Mouse (Mus musculus): ENCODE measurements around the gene Zfp36l1. TPM values are rescaled to one million over a fixed set of nuclear protein-coding genes. Genes with fewer than 3 reads are reported as not detected.
A peak's percentile ranks its signal among the peaks of the same experiment; 100 is the strongest.
"Not testable (repeated sequence)": the region's sequence is repeated elsewhere in the genome, so short reads cannot be mapped to it uniquely, and the experiment has no call there.

Gene Zfp36l1
- total RNA-seq, 2 experiments from 2014 or later = 94.2 to 109 TPM

DNA sequence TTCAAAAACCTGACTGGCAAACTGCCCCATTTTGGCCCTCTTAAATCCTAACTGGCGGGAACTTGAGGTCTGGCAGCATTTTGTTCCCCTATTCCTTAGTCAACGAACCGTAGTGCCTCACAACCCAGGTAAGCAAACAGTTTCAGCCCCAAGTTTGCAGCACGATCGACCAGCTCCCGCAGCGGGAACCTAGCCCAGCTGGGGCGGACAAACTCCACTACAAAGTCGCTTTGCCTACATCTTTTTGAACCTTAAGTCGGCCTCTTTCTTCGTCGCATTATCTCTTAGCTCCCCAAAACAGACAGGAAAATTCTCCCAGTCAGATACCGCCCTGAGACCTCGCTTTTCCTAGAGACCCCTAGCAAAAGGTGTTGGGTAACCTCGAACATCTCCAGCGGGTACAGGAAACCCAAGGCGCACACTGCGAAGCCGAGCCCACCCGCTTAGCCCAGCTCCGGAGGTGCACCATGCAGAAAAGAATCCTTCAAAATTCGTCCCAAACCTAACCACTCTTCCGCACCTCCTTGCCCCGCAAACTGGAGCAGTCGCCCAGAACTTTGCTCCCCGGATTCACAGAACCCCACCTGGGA, 647 bp downstream of the Zfp36l1 start:
- peak; percentile 46 to 67 for DNase-seq
- intact Hi-C loops (cut with DNase I) = loop anchor here (1.0 to 5.0 kb wide), 5 partner anchors 51 to 499 kb away; no protein-coding TSS in a partner anchor

DNA sequence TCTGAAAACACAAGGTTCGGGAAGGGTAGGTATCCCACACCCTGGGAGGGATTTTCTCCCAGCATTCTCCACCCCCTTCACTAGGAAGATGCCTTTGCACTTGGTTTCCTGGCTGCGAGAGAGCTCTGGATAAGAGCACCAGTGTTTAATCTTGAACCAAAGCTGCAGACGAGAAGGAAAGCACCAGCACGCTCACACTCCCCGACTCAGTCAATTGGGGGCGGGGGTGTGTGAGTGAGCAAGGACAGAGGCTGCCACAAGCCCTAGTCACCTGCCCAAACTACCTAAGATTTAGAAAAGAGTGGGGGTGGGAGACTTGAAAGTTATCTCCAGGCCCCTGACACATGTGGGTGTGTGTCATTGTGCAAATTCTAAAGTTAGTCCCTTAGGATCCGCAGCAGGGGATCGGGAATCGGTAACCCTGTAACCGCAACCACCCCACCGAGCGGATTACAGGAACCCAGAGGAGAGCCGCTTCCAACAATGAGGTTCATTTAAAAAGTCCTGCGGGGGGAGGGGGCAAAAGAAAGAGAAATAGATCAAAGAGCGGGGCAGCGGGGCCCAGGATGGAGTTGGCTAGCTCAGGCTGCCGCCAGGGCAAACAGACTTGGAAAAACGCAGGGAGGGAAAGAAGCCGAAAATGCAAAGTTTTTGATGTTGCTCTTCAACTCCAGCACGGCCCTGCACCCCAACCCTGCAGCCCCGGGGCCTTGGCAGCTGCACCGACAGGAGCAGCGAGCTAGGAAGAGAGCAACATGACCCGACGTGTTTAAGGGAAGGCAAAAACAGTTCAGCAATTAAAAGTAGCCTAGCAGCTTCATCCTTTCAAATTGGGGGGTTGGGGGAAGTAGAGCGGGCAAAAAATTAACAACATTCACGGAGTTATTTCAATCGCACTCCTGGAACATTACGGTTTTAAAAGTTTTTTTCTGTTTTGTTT, 1.4 kb downstream of the Zfp36l1 start:
- DNase-seq = peak; percentile 49 to 64
- intact Hi-C loops (cut with DNase I) = loop anchor here (1.0 to 5.0 kb wide), 6 partner anchors 50 to 499 kb away; no protein-coding TSS in a partner anchor

DNA sequence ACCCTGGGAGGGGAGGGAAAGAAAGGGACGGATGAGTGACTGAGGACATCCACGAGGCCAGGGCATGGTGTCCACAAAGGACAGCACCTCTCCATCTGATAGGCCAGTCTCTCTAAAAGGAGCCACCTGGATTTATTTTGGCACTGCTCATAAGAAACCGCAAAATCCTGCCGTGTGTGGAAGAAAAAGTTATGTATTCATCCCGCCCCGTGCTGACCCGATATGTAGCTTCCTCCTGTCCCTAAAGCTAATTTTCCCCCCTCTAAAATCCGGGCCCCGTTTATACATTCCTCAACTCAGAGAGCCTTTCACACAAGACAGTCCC, 2.3 kb downstream of the Zfp36l1 start:
- intact Hi-C loops (cut with DNase I) = loop anchor here (1.0 to 5.0 kb wide), 5 partner anchors 98 to 358 kb away; no protein-coding TSS in a partner anchor
- DNase-seq = no peak

DNA sequence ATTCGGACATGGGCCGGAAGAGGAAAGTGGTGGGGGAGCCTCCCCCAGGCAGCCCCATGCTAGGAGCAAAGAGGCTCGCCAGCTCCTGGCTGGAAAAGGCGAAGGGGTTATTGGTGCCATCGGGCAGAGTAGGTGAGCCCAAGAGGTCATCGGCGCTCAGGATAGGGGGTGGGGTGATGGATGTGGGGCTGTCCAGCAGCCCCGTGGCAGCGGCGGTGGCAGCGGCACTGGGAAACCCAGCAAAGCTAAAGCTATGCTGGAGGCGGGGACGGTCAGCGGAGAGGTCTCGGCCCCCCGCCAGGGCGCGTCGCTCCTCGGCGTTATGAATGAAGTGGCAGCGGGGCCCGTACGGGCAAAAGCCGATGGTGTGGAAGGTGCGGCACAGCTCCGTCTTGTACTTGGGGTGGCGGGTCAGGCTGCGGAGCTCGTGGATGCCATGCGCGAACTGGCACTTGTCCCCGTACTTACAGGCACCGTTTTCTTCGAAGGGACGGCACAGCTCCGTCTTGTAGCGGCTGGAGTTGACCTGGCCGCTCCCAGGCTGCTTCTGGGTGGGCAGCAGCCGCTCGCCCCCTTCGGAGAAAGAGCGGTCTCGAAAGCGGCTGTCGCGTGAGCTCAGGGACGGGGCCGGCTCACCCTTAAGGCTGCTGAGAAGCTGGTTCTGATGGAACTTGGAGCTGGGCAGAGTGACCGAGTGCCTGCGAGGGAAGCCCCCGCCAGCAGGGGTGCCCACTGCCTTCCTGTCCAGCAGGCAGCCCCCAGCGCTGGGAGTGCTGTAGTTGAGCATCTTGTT, 2.9 kb downstream of the Zfp36l1 start:
- intact Hi-C loops (cut with DNase I) = loop anchor here (1.0 to 5.0 kb wide), 5 partner anchors 98 to 358 kb away; no protein-coding TSS in a partner anchor
- DNase-seq = peak; percentile 61 to 76

DNA sequence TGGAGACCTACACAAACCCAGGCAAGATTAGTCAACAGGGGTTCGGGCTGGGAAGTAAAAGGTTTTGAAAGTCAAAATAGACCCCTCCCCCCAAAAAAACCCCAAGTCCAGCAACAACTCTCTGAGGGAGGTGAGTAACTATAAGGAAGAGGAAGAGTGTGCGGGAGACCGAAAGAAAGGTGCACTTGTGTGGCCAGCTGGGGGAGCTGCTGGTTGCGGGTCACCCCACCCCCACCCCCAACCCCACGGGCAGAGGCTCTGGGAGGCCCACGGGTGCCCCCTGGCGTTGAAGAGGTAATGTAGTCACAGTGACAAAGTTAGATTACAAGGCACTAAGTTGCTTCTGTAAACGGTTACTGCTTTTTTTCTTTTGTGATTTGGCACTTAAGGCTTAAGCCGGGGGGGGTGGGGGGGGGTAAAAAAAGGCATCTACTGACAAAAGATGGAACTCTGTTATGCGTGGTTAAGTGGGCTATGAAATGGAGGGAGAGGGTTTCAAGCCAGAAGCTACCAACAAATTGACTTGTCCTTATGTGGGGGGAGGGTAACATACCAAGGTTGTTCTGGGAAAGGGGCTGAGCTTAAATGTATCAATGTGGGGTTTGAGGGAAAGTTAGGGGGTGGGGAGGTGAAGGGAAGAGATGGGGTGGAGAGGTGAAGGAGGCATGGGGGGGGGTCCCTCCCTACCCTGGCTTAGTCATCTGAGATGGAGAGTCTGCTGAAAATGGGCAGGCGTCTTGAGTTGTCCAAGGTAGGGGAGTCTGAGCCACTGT, 3.7 kb downstream of the Zfp36l1 start:
- intact Hi-C loops (cut with DNase I) = not testable (repeated sequence)
- DNase-seq = peak; percentile 86 to 88

DNA sequence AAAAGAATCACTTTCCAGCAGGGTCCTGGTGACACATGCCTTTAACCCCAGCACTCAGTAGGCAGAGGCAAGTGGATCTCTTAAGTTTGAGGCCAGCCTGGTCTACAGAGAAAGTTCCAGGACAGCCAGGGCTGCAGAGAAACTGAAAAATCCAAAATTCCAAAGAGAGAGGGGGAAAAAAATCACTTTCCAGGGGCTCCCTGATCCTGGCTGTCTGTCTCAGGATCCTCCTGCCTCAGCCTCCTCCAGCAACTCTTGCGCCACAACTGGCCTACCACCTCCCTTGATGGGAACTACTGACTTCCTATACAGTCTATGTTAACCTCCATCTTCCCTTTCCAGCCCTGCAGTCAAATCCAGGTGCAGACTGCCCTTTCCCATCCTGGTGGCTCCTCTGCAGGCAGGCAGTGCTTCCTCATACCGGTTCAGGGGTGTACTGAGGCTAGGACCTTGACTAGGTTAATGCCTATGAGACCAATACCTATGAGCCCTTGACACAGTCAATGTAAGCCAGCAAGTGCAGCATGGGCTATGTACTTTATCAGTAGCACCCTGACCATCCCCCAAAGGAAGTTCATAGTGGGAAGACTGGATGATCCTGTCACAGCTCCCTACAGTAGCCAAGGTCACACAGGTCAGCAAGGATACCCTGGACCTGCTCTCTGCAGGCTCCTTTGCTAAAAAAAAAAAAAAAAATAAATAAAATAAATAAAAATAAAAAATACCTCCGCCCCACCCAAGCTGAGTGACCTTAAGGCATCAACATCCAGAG, 5.7 kb downstream of the Zfp36l1 start:
- DNase-seq = no peak
- intact Hi-C loops (cut with DNase I) = no loop called here

DNA sequence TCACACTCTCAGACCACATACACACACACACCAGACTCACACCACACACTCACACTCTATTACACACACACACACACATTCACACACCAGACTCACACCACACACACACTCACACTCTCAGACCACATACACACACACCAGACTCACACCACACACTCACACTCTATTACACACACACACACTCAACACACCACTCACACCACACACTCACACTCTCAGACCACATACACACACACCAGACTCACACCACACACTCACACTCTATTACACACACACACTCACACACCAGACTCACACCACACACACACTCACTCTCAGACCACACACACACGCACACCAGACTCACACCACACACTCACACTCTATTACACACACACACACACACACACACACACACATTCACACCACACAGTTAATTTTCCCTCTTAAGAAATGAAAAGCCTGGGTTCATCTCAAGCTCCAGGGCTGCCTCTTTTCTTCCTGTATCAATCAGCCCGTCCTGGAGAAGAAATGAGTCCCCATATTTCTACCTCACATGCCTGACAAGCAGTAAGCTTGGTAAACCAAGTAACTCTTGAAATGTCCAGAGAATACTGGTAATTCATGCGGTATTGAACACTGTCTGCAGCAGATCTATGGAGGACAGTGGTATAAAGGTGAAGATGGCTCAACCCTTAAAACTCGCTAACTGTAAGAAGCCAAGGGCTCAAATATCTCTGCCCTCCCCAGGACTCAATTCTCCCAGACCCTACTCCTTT, 6.5 kb downstream of the Zfp36l1 start:
- intact Hi-C loops (cut with DNase I) = no loop called here

DNA sequence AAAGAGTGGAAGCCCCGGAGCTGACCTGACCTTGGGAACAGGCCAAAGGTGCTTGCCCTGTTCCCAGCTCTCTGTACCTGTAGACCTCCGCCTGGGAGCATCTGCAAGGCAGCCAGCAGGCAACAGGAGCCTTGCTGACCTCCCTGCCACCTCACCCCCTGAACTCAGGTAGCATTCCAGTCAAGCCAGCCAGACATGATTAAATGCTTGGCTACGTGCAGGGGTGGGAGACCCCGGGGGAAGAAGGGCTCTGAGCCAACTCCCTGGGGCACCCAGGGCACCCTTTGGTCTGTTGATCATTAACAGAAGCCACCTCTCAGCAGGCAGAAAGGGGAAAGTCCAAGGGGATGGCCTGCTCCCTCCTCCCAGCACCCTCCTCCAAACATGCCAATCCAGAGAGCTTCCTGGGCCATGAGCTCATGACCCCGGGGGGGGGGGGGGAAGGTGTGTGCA, 9.3 kb downstream of the Zfp36l1 start:
- intact Hi-C loops (cut with DNase I) = no loop called here
- DNase-seq = no peak

More for the DNA sequence above, 6.5 kb downstream of the Zfp36l1 start:
- no peak for DNase-seq

DNA sequence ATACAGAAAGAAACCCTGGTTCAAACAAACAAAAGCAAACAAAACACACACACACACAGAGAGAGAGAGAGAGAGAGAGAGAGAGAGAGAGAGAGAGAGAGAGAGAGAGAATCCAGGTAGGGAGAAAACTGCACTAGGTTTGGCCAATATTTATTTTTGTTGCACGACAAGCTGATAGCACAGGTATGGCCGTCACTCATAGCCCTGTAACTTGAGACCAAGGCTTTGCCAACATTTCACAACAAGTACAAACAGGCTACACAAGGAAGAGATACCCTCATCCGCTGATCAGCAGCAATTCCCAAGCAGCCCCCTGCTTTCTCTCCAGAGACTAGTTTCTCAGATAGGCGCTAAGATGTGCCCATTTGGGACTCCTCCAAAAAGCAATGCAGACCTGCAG, 9.7 kb downstream of the Zfp36l1 start:
- DNase-seq = no peak
- intact Hi-C loops (cut with DNase I) = no loop called here

DNA sequence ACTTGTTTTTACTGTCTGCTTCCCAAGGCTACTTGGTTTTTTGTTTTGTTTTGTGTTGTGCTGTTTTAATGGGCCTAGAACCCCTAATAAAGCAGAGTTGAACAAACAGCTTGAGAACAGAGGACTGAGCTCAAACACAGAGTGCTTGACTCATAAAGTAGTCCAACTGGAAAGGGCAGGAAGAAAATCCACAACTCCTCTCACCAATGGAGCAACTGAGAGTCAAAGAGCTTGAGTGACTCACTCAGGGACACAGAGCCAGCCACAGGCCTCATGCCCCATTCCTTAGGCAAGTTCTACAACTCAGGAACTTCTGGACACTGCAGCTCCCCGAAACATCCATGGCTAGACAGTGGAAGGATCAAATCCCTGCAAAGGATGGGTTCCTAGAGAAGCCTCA, 14.0 kb downstream of the Zfp36l1 start:
- DNase-seq = no peak
- intact Hi-C loops (cut with DNase I) = no loop called here

DNA sequence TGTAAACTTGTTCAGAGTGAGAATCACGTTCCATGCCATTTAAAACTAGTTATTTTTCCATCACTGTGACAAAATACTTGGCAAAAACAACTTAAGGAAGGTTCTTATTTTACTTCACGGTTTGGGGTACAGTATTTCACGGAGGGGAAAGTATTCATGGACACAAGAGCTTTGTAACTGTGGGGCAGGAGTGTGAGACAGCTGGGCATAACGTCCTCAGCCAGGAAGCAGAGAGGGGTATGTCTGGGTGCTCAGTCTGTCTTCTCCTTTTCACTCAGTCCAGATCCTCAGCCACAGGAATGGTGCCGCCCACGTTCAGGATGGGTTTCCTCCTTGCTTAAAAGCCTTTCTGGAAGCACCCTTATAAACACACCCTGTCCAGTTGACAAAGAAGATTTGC, 16.1 kb downstream of the Zfp36l1 start:
- intact Hi-C loops (cut with DNase I) = no loop called here
- no peak for DNase-seq

DNA sequence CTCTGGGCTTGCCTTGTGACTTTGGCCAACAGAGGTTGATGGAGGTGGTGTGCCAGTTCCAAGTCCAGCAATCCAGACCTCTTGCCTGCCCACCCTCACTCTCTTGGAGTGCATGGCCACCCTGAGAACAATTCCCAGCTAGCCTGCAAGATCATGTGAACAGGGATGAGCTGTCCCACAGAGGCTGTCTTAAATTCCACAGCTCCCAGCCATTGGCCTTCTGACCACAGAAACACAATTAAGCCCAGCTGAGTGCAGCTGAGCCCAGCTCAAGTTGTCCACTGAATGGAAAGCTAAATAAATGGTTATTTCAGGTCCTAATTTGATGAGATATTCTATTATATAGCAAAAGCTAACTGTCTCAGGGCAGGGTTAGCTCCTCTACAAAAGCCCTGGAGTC, 20.0 kb downstream of the Zfp36l1 start:
- DNase-seq = no peak
- intact Hi-C loops (cut with DNase I) = loop anchor here (5.0 kb wide), 1 partner anchor 35 kb away; no protein-coding TSS in a partner anchor

DNA sequence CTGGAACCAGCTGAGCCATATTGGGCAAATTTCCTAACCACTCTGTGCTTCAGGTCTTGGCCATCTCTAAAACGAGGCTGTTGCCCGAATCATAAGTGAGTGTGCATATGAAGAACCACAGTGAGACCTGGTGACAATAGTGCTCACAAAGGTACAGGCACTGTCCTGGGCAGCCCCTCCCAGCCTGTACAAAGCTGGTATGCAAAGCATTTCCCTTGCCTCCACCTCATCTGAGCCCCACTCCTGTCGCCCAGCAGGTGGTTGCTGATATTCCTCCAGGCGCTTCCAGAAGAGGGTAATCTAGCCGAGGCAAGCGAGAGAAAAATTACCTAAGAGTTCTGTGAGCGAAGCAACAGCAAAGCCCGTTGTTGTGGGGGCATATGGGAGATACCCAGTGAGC, 21.7 kb downstream of the Zfp36l1 start:
- intact Hi-C loops (cut with DNase I) = loop anchor here (5.0 kb wide), 1 partner anchor 34 kb away; no protein-coding TSS in a partner anchor
- no peak for DNase-seq

DNA sequence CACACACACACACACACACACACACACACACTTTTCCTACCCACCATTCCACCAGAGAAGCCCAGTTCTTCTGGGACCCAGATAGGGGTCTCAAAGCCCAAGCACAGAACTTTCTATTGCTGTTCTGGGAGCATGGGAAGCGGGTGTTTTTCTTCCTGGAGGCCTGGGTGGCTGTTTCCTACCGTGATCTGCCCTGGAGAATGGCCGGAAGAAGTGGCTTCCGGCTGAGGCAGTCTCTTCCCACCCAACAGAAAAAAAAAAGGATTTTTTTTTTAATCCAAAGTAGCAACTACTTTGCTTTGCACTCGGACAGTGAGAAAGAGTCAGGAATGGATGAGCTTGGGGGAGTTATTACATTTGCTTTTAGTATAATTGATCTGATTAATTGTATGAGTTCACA, 22.3 kb downstream of the Zfp36l1 start:
- peak in 1 of 2 experiments; percentile 44 for DNase-seq
- intact Hi-C loops (cut with DNase I) = loop anchor here (5.0 kb wide), 1 partner anchor 33 kb away; no protein-coding TSS in a partner anchor

DNA sequence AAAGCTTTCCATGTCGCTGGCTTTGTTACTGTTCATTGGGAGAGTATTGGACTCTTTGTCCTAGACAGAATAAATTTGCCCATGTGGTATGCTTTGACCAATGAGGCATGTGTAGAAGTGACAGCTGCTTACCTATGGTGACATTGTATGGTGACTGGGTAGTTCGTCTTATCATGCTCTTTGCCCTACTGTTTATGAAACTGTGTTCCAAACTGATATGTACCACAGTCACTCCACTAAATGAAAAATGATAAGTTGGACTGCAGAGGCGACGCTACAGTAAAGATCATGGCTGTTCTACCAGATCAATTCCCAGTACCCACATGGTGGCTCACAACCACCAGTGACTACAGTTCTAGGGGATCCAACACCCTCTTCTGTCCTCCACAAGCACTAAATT, 24.7 kb downstream of the Zfp36l1 start:
- intact Hi-C loops (cut with DNase I) = no loop called here
- DNase-seq = no peak

DNA sequence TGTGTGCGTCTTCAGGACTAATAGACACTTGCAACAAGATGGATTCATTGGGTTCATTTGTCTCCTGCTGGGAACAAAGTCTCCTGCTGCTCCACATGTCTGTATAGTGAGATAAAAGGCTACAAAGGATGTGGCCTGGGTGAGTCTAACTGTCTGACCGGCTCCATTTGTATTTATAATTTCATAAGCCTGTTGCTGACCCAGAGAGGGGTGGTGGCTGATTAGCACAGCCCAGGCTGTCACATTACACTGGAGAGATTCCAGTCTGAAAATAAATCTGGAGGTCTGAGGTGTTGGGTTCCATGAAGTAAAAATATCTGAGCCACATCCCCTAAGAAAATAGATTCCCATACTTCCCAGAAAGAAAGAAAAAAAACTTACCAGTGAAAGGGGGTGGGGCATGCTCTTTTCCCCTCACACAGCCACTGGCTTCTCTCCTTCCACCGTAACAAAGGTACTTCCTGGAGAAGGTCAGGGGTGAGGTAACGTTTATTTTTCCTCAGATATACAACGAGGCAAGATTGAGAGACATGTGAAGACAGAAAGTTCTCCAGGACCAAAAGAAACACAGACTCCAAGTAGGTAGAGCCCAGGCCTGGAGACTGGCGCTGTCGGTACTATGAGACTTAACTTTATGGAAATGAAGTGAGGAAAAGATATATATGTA, 28.2 kb downstream of the Zfp36l1 start:
- intact Hi-C loops (cut with DNase I) = no loop called here
- no peak for DNase-seq

DNA sequence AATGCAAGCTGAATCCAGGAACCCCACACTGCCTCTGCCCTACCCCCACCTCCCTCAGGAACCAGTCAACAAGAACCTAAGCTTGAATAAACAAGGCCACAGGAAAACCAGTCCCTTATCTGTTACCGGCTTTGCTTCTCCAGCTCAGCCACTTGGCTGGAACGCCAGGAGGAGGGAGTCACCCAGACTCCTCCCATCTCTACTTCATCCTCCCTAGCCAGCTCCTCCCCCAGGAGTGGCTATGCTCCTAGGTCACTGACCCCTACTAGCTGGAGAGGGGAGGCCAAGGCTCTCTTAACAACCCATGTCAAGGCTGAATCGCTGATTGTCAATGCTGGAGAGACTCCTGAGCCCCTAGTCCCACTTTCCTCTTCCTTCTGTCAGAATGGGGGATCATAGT, 28.9 kb downstream of the Zfp36l1 start:
- intact Hi-C loops (cut with DNase I) = no loop called here

More for the DNA sequence above, 28.9 kb downstream of the Zfp36l1 start:
- peak; percentile 76 to 79 for DNase-seq
